Mouse (Mus musculus) forebrain, embryonic 14.5 days (tissue): ENCODE data around the gene Hmcn1. TPM values are rescaled to one million over a fixed set of nuclear protein-coding genes. Genes with fewer than 3 reads are reported as not detected.

Source experiments
- ATAC-seq: fragments of 200-750 bp; cut with Nextera tagmentation; 2 replicates; pipeline ENCODE4 v1.8.0; 2017; ENCODE audit warnings: mild to moderate bottlenecking, moderate library complexity
- DNase-seq: peaks from one replicate; pipeline ENCODE4 v3.0.0-alpha.2; 2015; ENCODE audit warnings: low spot score
- H3K27ac ChIP-seq: fragments of 300-500 bp; sonication (generic); 2 replicates; pipeline ENCODE4 v1.5.1; 2014; ENCODE audit warnings: low read depth, mild to moderate bottlenecking, control low read depth, low read length, moderate library complexity
- H3K27me3 ChIP-seq: fragments of 300-500 bp; sonication (generic); replicated peaks from 2 replicates; pipeline ENCODE4 v1.6.1; 2014; ENCODE audit warnings: low read length, control low read depth, mixed read lengths; ENCODE audit not compliant: control insufficient read depth, insufficient read depth
- H3K36me3 ChIP-seq: fragments of 300-500 bp; sonication (generic); 2 replicates; pipeline ENCODE4 v1.6.1; 2014; ENCODE audit warnings: low read length, control low read depth; ENCODE audit not compliant: control insufficient read depth, insufficient read depth
- H3K4me1 ChIP-seq: fragments of 300-500 bp; sonication (generic); 2 replicates; pipeline ENCODE4 v1.6.1; 2014; ENCODE audit warnings: antibody characterized with exemption, low read length, control low read depth; ENCODE audit not compliant: control insufficient read depth, insufficient read depth
- H3K4me2 ChIP-seq: fragments of 300-500 bp; sonication (generic); 2 replicates; pipeline ENCODE4 v1.6.1; 2014; ENCODE audit warnings: mild to moderate bottlenecking, control low read depth, low read length
- H3K4me3 ChIP-seq: fragments of 300-500 bp; sonication (generic); 2 replicates; pipeline ENCODE4 v1.5.1; 2014; ENCODE audit warnings: low read depth, low read length, control low read depth
- H3K9ac ChIP-seq: fragments of 300-500 bp; sonication (generic); 2 replicates; pipeline ENCODE4 v1.6.1; 2014; ENCODE audit warnings: mild to moderate bottlenecking, low read length, control low read depth, moderate library complexity
- H3K9me3 ChIP-seq: fragments of 300-500 bp; sonication (generic); replicated peaks from 2 replicates; pipeline ENCODE4 v1.6.1; 2016; ENCODE audit warnings: low read length, control low read depth, mixed read lengths; ENCODE audit not compliant: control insufficient read depth
- WGBS: fragments of 180-500 bp; shearing (Covaris S2); extraction: QIAGEN DNeasy Blood & Tissue Kit; methylation state at CpG from one replicate; pipeline ENCODE4 v1.1.7; 2014; 5-methylcytosine and 5-hydroxymethylcytosine counted together
- polyA plus RNA-seq: library from polyadenylated mRNA; unstranded; fragments of >200 nt; fragmentation: Nextera tagmentation; extraction: Ambion mirVana; gene quantifications from 2 replicates; pipeline ENCODE4 v1.2.1, GENCODE M21; 2014

Gene Hmcn1
- polyA plus RNA-seq, 1 experiment from 2014 or later: 1.1 TPM

DNA sequence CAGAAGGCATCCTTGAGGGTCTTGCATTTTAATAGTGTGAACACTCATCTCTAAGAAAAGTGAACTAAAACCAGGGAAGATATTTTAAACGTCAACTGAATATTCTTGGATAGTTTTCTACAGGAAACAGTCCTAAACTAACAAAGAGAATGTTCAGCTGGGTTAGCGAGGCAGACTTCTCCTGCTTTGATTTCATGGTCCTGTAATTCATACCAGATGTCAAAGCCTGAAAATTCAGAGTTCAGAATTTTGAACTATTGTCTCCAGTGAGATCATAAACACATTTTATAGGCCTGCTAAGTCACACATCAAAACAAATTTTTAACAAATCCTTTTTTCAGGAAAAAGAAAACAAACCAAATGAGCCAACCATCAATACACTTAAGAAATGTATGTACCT lies 223.4 kb downstream of the Hmcn1 start:
- Histone ChIP-seq H3K4me1 (no peaks in the 10 kb centered on the region), H3K27me3 (no peaks in the 10 kb centered on the region), H3K36me3 (no peaks in the 10 kb centered on the region), H3K27ac (no peak overlapping the region), H3K4me2 (no peak overlapping the region), H3K9me3 (no peaks in the 10 kb centered on the region), H3K4me3 (no peak overlapping the region), H3K9ac (no peak overlapping the region)
- DNase-seq: no peak
- 84% methylated on average over 2 of the region's 2 CpGs for WGBS
- ATAC-seq: no peak

DNA sequence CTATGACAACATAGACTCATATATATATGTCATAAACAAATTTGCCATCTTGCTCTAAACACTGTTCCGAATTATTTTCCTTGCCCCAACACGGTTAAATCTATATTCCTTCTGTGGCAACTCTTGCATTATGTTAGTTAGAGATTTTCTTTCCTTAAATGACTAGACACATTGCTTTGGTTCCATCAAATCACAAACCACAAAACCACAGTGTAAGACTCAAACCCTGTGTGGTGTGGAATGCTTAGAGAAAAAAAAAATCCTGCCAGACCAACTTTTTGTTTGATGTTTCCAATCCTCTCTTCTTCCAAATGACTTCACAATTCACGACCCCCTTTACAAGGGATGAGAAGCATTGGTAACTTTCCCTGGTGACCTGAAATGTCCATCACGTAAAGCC lies 231.6 kb downstream of the Hmcn1 start:
- ATAC-seq (no peak), DNase-seq (no peak)
- H3K4me1 ChIP-seq: no peaks in the 10 kb centered on the region
- H3K27me3 ChIP-seq: no peaks in the 10 kb centered on the region
- no peaks in the 10 kb centered on the region for H3K9me3 ChIP-seq
- H3K36me3 ChIP-seq: no peaks in the 10 kb centered on the region
- no peak overlapping the region for H3K9ac ChIP-seq
- WGBS: 76% methylated on average over 4 of the region's 4 CpGs
- no peak overlapping the region for H3K4me2 ChIP-seq
- no peak overlapping the region for H3K27ac ChIP-seq
- no peak overlapping the region for H3K4me3 ChIP-seq

DNA sequence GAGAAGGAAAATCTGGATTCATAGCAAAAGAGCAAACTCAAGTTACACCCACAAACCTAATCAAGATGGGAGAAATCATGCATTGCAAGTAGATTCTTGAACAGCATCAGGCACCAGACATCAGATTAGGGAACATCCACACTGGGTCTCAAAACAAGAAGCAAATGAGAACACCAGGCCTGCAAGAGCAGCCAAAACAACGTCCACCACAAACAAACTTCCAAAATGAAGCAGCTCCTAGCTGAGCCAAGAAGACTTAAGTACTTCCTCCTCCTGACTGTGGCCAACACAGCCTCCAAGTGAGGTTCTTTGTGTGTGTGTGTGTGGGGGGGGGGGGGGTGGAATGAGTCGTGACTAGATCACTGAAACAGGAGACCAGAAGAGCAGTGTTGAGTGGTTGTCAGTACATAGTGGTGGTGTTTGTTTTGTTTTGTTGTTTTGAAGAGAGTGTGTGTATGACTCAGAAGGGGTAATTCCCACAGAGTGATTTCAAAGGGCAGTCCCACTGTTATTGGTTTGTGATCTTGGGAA lies 232.4 kb downstream of the Hmcn1 start:
- Histone ChIP-seq H3K36me3 (no peaks in the 10 kb centered on the region), H3K4me3 (no peak overlapping the region), H3K9me3 (no peaks in the 10 kb centered on the region), H3K4me1 (no peaks in the 10 kb centered on the region), H3K4me2 (no peak overlapping the region), H3K27ac (no peak overlapping the region), H3K27me3 (no peaks in the 10 kb centered on the region), H3K9ac (no peak overlapping the region)
- no peak for ATAC-seq
- DNase-seq: no peak
- WGBS: 55% methylated on average over 2 of the region's 2 CpGs

DNA sequence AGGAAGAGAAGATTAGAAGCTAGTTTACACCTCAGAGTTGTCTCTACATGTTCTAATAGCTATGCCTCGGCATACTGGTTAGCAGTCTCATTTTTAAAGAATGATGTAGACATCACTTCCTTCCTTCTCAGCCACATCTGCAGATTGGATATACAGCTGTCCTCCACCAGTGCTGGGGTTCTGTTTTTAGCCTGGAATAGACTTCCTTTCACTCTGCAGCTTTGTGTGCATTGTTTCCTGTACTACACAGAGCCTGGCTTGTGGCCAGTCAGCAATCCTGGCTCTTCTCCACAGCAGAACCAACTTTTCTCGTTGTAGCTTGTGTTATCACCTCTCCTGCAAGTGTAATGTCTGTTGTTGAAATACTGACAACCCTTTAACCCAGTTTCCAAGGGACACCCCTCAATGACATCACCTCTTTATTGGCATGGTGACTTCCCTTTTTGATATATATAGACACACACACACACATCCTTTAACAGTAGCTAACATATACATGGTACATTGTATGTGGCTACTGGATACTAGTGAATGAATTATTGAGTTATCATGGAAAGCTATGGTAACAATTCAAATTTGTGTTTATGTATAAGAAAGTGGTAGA lies 233.7 kb downstream of the Hmcn1 start:
- 60% methylated on average over 2 of the region's 2 CpGs for WGBS
- H3K9me3 ChIP-seq: no peaks in the 10 kb centered on the region
- no peak overlapping the region for H3K4me3 ChIP-seq
- H3K4me1 ChIP-seq: no peaks in the 10 kb centered on the region
- H3K9ac ChIP-seq: no peak overlapping the region
- H3K27ac ChIP-seq: no peak overlapping the region
- H3K4me2 ChIP-seq: no peak overlapping the region
- ATAC-seq: no peak
- DNase-seq: no peak
- H3K36me3 ChIP-seq: no peaks in the 10 kb centered on the region
- H3K27me3 ChIP-seq: no peaks in the 10 kb centered on the region

DNA sequence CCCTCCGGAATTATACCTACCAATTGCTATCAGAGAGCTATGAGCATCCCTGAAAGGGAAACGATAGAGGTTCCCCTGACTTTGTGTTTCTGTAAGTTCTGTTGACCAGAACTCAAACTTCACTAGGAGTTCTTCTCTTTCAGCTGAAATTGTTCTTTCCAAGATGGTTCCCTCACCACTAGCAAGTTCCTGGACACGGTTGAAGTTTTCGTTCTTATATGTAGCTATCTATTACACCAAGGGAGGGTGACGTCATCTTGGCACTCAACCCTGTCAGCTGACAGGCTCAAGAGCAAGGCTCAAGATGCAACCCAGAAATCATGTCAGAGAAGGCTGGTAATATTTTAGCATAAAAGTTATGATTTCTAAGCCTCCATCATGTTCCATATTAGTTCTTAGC lies 239.3 kb downstream of the Hmcn1 start:
- Histone ChIP-seq H3K27ac (no peak overlapping the region), H3K9me3 (no peaks in the 10 kb centered on the region), H3K36me3 (no peaks in the 10 kb centered on the region), H3K4me2 (no peak overlapping the region), H3K9ac (no peak overlapping the region), H3K4me1 (no peaks in the 10 kb centered on the region), H3K27me3 (no peaks in the 10 kb centered on the region), H3K4me3 (no peak overlapping the region)
- DNase-seq: no peak
- ATAC-seq: no peak
- WGBS: 92% methylated on average over 5 of the region's 5 CpGs

DNA sequence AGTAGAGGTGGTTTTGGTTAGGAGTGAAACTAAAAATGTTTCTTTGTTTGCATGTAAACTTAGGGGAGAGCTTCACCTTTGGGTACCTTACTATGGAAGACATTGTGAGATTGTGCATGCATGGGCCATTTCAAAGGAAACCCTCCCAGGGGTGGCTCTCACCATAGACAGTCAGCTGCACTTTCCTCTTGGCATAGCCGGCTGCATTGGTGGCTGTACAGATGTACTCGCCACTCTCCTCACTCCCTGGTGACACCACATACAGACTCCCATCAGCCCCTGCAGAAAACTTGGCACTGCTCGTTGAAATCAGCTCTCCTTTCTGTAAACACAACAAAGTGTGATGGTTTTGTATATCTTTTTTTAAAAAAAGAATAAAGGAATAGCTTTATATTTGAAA lies 244.5 kb downstream of the Hmcn1 start:
- H3K27me3 ChIP-seq: no peaks in the 10 kb centered on the region
- H3K9ac ChIP-seq: no peak overlapping the region
- no peaks in the 10 kb centered on the region for H3K4me1 ChIP-seq
- no peak overlapping the region for H3K27ac ChIP-seq
- no peaks in the 10 kb centered on the region for H3K9me3 ChIP-seq
- no peak for DNase-seq
- H3K4me2 ChIP-seq: no peak overlapping the region
- no peak for ATAC-seq
- H3K4me3 ChIP-seq: no peak overlapping the region
- 85% methylated on average over 3 of the region's 3 CpGs for WGBS
- H3K36me3 ChIP-seq: no peaks in the 10 kb centered on the region

DNA sequence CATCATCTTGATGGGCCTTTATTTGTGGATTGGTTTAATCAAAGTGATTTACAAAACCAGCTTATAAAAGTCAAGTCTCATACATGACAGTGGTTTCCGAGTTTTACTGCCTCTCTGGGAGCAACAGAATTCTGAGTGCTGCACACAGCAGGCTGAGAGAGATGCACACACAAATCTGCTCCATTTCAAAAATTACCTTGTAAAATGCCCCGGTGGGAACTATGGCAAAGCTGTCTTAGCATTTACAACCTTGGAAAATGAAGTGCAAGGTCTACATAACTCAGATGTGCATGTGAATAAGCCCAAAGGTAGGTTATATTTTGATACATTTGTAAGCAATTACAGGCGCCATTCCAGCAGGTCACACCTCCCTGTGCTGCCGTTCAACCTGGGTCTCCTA lies 245.5 kb downstream of the Hmcn1 start:
- Histone ChIP-seq H3K4me3 (no peak overlapping the region), H3K9ac (no peak overlapping the region), H3K27ac (no peak overlapping the region), H3K36me3 (no peaks in the 10 kb centered on the region), H3K27me3 (no peaks in the 10 kb centered on the region), H3K9me3 (no peaks in the 10 kb centered on the region), H3K4me1 (no peaks in the 10 kb centered on the region), H3K4me2 (no peak overlapping the region)
- ATAC-seq (no peak), DNase-seq (no peak)
- 92% methylated on average over 4 of the region's 4 CpGs for WGBS

DNA sequence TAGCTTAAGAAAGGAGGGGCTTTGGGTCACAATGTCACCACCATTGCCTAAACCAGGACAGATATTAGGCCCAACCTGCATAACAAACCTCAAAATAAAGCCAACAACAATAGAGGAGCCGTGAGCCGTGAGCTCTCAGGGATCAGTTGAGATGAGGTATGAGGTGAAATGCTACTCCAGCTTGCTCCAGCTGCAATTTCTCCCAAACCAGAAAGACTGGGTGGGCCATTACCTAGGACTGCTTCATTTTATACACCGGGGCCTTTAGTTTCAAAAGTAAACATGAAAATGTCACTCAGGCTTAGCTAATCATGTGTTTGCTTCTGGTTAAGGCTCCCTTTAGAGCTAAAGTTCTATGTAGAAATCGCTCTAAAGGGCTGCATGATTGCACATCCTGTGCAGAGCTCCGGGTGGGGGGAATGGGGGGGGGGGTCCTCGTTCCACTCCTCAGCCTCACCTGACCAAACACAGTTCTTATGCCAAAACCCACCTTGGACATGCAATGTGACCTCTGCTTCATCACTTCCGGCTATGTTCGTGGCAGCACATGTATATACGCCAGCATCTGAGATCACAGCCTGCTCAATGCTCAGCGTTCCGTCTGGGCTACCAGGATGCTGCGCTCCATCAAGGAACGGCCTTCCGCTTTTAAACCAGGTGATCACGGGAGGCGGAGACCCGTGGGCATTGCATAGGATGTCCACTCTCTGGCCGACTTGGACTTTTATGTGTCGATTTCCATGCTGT lies 250.0 kb downstream of the Hmcn1 start:
- peak; percentile 23; the same call in 1 of the 2 replicates for ATAC-seq
- Histone ChIP-seq H3K27me3 (no peaks in the 10 kb centered on the region), H3K4me3 (no peak overlapping the region), H3K4me1 (no peaks in the 10 kb centered on the region), H3K9ac (no peak overlapping the region), H3K4me2 (no peak overlapping the region), H3K27ac (no peak overlapping the region), H3K36me3 (no peaks in the 10 kb centered on the region), H3K9me3 (no peaks in the 10 kb centered on the region)
- no peak for DNase-seq
- 80% methylated on average over 19 of the region's 19 CpGs for WGBS

DNA sequence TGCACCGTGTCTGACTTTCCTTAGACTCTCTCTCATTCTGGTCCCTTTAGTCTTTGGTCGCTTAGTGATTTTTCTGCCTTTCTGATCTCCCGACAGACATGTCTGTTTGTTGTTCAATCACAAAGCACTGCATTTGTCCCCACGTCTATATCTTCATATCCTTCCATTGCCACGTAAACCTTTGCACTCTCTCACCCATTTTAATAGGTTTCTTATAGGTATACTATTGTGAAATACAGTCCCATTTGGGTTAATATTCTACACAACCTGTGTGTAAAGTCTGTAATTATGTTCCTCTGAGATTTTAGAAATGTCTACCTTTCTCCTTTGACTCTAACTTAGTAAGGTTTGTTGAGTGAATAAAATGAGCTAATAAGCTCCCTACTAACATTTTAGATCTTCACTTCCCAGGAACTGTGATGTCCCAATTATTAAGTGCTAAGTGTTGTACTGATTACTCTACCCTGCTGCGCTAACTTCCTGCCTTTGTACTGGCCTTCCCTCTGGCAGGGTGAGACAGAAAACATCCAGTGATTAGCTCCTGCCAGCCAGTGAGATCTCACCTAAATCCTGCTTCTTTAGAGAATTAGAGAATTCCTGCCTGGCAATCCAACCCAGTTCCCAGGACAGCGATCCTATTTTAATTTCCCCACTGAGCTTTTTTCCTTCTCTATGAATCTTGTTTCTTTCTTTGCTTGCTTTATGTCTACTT lies 250.7 kb downstream of the Hmcn1 start:
- 65% methylated on average over 7 of the region's 7 CpGs for WGBS
- ATAC-seq (no peak), DNase-seq (no peak)
- Histone ChIP-seq H3K4me3 (no peak overlapping the region), H3K27ac (no peak overlapping the region), H3K4me1 (no peaks in the 10 kb centered on the region), H3K9me3 (no peaks in the 10 kb centered on the region), H3K9ac (no peak overlapping the region), H3K4me2 (no peak overlapping the region), H3K27me3 (no peaks in the 10 kb centered on the region), H3K36me3 (no peaks in the 10 kb centered on the region)
